Mouse (Mus musculus): ENCODE measurements around the gene Cfap45.

The Cfap45 gene

GRCm38 (mm10) chr1:172520576-172521440 lies at the start of gene Cfap45:
Gene Cfap45, plus strand, starts transcription at chr1:172520801.
- peak; percentile 96 for DNase-seq (ENCODE audit: low read depth, low spot score)

DNA sequence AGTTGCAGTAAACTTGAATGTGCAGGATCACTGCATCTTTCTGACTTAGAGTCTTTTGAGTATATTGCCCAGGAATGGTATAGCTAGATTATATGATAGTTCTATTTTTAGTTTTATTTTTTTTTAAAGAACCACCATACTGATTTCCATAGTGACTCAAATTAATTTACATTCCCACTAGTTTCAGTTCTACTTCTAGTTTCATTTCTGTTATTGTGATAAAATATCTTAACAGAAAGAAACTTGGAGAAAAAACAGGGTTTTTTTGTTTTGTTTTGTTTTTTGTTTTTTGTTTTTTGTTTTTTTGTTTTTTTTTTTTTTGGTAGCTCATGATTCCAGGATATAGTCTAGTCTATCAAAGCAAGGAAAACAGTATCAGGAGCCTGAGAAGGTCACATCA lies 47.7 kb upstream of the Cfap45 start:
- DNase-seq (ENCODE audit: low read depth, low spot score), result no peak

DNA sequence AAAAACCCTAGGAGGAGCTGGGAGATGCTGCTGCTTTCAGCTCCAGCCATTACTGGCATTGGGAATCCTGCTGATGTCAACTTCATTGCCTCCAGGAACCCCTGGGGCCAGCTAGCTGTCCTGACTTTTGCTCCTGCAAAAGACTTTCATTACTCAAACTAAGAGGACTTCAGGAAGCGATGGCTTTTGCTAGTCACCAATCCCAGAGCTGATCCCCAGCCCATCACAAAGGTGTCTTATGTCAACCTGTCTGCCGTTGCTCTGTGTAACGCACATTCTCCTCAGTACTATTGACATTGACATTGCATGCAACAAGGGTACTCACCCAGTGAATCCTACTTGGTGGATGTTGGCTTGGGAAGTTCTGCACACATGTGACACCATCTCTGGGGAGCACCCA lies 46.4 kb upstream of the Cfap45 start:
- no peak for DNase-seq (ENCODE audit: low read depth, low spot score)

GRCm38 (mm10) chr1:172475054-172475741 lies 45.4 kb upstream of the Cfap45 start, which contains the start of gene Slamf9:
Gene Slamf9, plus strand, starts transcription at chr1:172475358.
- no peak for DNase-seq (ENCODE audit: low read depth, low spot score)

DNA sequence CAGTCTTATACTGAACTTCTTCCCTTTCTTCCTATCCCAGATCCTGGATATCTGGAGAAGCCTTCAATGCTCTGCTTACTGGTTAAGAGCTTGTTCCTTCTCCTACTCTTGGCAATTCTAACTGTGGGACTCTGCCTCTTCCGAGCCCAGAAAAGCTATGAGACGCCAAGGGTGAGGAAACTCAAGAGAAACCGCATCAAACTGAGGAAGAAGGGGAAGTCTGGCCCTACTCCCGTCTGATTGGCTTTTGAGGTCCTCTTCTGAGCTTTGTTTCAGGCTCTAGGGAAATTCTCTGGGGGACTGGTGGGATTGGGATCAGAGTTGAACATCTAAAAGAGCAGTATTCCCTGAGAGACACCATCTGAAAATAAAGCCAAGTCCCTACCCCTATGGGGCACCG lies 42.6 kb upstream of the Cfap45 start:
- no peak for DNase-seq (ENCODE audit: low read depth, low spot score)

DNA sequence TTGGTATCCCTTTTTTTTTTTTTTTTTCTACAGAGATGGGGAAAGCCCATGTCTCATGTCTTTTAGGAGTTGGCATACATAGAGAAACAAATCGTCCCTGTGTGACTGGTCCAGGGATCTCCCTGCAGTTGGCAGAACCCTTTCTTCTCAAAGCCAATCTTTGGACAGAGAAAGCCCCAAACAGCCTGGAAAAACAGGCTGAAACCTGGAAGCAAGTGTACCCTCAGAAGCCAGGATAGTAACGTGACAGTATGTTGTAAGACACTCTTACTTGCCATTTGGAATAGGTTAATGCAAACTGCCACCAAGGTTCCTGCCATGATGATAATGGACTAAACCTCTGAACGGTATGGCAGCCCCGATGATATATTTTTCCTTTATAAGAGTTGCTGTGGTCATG lies 40.2 kb upstream of the Cfap45 start:
- DNase-seq (ENCODE audit: low read depth, low spot score), result no peak

- no peak for DNase-seq (ENCODE audit: low read depth, low spot score)
Measured at GRCm38 (mm10) chr1:172481111-172481510, 39.5 kb upstream of the Cfap45 start.

DNA sequence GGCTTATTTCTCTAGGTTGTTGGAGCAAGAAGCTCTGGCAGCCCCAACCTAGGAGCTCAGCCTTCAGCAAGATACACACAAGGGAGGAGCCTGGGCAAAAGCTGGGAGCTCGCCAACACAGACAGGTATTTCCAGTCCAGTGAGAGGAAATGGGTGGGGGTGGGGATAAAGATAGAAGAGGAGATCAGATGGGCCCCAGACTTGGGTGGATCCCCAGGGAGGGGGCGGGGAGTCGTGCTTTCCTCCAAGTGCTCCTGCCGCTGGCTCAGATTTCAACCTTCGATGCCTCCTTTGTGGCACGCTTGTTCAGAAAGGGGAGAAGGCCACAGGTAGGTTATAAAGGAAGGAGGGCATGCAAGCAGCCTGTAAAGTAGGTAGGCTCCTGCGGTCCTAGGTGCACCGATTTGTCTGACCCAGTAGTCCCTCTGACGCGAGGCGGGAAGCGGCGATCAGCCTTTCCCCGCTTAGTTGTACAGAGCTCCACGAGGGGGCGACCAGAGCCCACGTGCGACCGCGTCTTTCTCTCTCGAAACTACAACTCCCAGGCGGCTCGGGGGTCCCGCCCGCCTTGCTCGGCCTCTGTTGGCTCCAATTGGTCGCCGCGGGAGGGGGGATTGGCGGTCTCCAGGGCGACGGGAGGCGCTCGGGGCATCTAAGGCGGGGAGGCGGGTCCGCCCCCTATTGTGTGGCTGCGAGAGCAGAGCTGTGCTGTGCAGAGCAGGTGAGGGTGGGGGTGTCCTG lies 38.9 kb upstream of the Cfap45 start, which contains the start of gene Igsf9:
Gene Igsf9, plus strand, starts transcription at position 249 of the 741 bp plus-strand sequence.
- DNase-seq (ENCODE audit: low read depth, low spot score), result peak; percentile 89

DNA sequence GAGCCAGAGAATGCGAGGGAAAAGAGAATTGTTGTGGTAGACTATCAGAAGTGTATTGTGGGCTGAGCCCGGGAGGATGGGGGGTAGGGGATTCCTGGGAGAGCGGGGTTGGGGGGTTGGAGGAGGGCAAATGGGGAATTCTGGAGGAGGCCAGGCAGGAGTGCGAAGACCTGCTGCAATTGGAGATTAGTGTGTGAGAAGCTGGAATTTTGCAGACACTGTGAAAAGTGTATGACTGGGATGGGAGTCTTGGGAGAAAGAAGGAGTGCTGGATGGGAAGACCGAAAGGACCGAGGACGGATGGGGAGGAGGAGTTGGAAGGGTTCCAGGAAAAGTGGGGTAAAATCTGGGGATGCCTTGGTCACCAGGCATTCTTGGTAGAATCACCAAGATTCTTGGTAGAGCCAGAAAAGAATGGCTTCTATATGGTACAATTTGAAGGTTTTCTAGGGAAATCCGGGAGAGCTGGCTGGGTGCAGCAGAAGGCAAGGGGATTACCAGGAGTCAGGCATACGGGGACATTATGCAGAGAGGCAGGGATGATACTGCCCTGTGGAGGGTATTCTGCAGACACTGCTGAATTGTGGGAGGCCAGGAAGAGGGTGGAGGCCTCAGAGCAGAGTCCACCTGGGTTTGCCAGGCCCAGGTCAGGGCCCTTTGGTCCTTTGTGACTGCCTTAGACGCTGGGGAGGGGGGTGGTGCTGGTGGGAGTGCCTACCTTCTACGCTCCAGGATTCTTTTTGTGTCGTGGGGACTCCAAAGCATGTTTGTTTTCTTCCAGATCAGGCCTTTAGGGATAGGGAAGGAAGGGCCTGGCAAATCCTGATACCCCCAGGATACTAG lies 37.9 kb upstream of the Cfap45 start:
- DNase-seq (ENCODE audit: low read depth, low spot score), result no peak

DNA sequence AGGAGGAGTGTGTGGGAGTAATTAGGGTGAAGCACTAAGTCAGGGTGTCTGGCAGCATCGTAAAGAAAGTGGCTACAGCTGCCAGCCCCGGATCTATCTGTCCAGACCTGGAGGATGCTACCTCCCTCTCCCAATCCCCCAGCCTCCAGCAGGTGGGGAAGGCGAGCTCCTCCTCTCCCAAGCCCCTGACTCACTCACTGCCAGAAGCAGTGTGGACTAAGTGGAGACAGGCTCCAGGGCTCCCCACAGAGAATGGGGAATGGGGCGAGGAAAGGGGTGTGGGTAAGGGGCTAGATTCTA lies 37.3 kb upstream of the Cfap45 start:
- no peak for DNase-seq (ENCODE audit: low read depth, low spot score)

DNA sequence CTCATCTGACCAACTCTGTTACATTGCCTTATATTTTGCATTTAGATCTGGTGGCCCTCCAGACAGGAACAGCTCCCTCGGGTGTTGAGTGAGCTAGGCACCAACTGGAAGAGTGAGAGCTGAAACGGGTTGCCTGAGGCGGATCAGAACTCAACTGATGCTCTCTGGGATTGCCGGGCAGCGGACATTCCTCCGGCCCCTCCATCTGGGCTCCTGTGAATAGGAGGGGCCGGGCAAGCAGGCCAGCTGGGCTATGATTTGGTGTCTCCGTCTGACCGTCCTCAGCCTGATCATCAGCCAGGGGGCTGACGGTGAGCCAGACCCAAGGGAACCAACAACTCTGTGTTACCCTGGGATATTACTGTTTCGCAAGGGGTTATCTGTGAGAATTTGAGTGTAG lies 36.4 kb upstream of the Cfap45 start:
- DNase-seq (ENCODE audit: low read depth, low spot score), result no peak

DNA sequence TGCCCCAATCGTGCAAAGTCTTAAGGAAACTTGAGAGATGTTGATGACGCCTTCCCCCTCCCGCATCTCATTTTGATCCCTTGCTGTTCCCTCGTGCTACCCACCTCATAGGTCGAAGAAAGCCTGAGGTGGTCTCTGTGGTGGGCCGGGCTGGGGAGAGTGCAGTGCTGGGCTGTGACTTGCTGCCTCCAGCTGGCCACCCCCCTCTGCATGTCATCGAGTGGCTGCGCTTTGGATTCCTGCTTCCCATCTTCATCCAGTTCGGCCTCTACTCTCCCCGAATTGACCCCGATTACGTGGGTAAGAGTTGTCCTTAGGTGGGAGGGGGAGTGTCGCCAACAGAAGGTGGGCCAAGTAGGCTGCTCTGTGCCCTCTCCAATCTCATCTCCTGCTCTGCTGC lies 35.9 kb upstream of the Cfap45 start:
- DNase-seq (ENCODE audit: low read depth, low spot score), result no peak

DNA sequence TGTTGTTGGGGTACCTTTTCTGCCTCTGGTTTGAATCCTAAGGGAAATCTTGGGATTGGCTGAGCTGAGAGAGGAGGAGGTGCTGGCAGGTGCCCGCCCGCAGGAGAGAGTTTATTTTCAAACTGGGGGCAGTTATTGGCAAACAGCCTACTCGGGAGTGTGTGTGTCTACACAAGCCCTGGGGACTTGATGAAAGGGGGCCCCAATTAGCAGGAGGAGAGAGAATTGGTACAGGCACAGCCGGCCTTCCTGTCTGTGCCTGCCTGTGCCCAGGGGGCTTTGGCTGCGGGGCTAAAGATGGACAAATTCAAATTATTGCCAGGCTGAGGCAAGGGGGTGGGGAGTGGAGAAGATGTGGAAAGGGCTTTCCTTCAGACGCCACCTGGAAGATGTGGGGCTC lies 34.8 kb upstream of the Cfap45 start:
- no peak for DNase-seq (ENCODE audit: low read depth, low spot score)

DNA sequence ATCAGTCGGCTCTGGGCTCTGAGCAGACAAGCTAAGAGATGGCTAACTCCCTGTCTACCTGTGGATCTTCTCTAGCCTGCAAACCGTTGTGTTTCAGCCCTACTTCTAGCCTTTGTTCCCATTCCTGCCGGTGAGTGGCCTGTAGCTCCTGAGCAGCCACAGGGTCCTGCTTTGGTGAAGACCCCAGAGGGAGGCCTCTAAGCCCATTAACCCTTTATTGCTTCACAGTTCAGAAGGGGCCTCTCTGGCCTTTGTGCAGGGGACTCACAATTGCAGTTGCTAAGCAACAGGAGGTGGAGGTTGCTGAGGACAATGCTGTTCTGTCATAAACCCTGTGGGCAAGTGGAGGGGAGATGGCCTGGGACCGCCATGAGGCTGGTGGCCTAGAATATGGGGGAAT lies 34.4 kb upstream of the Cfap45 start:
- DNase-seq (ENCODE audit: low read depth, low spot score), result no peak

DNA sequence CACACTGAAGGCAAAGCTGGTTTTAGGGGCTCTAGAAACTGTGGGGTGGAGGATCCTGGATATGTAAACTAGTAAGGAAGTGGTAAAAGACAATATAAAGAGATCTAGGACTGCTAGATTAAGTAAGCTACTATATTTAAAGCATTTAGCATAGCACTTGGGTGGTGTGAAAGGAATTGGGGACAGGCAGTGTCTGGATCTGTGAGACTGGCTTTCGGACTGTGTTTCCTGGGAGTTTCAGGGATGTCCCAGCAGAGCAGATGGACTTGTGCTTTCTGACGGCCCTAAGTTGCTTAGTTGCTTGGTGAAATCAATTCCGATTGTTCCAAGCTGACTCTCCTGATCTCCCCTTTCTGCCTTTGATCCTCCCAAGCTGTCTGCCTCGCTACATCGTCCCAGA lies 34.0 kb upstream of the Cfap45 start:
- no peak for DNase-seq (ENCODE audit: low read depth, low spot score)

GRCm38 (mm10) chr1:172487859-172488258 lies 32.7 kb upstream of the Cfap45 start:
- no peak for DNase-seq (ENCODE audit: low read depth, low spot score)

DNA sequence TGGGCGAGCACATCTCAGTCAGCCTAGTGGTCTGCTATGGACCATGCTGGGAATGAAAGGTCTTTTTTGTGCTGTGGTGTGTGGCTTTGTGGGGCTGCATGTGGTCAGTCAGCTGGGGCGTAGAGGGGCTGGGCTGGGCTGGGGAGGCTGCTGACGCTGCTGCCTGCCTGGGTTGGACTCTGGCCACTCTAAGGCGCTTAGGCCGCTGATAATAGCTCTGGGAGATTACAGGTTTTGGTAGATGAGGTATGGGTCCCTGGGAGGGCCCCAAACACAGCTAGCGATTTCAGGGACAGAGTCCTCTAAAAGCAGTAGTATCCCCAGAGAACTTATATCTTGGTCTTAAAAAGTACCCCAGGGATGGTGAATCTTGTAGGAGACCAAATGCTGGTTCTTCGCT lies 31.8 kb upstream of the Cfap45 start:
- no peak for DNase-seq (ENCODE audit: low read depth, low spot score)

GRCm38 (mm10) chr1:172489585-172490250 lies 30.9 kb upstream of the Cfap45 start:
- DNase-seq (ENCODE audit: low read depth, low spot score), result no peak

GRCm38 (mm10) chr1:172490261-172490661 lies 30.3 kb upstream of the Cfap45 start:
- DNase-seq (ENCODE audit: low read depth, low spot score), result peak; percentile 55

GRCm38 (mm10) chr1:172492047-172492446 lies 28.6 kb upstream of the Cfap45 start:
- no peak for DNase-seq (ENCODE audit: low read depth, low spot score)

DNA sequence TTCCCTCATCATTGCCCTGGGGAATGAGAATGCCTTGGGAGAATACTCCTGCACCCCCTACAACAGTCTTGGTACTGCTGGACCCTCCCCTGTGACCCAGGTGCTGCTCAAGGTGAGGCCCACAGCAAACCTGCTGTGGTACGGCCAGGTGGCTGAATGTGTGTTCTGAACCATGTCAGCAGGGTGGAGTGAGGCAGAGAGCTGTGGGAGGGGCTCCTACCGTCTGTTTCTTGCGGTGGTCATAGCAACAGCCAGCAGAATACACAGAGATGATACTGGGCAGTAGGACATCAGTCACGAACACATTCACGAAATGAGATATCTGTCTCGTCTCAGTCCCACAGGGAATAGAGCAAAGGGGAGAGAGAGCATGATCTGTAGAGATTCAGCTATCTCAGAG lies 27.1 kb upstream of the Cfap45 start:
- DNase-seq (ENCODE audit: low read depth, low spot score), result no peak
